Mouse (Mus musculus): ENCODE data around the gene Nisch. TPM values are rescaled to one million over a fixed set of nuclear protein-coding genes. Genes with fewer than 3 reads are reported as not detected.

Nisch gene
- polyA plus RNA-seq, 1 experiment from 2014 or later, result 411 TPM

DNA sequence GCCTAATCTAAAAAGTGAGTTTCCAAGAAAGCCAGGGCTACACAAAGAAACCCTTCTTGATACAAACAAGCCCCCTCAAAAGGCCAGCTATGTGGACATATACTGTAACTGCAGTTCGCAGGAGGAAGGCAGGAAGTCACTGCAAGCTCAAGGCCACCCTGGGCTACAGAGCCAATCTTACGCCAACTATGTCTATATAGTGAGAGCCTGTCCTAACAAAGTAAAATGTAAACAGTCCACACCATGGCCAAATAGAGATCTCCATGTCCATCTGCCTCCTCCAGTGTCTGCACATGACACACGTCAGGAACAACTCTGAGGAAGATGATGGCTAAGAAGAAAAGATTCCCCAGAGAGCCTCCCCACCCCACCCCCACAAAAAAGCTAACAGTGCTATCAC lies 16.7 kb downstream of the Nisch start:
- ATAC-seq (ENCODE audit: insufficient read depth), result no peak
- H3K4me1 ChIP-seq (ENCODE audit: insufficient read depth), result peaks cover 15% of the 10 kb centered on the region
- 48% methylated on average over 3 of the region's 3 CpGs for WGBS
- H3K9ac ChIP-seq, result no peak overlapping the region
- H3K27me3 ChIP-seq (ENCODE audit: insufficient read depth, low read length), result no peaks in the 10 kb centered on the region
- H3K4me2 ChIP-seq, result no peak overlapping the region
- TF ChIP-seq CTCF (IDR thresholded peaks at IDR 0.05; ENCODE audit: low read depth), result 0 out of 2 replicates have a peak, but pooled peaks have one; percentile 2
- peak; percentile 41 for DNase-seq
- no peaks in the 10 kb centered on the region for H3K9me3 ChIP-seq (ENCODE audit: low read depth, low read length)
- peaks cover 97% of the 10 kb centered on the region for H3K36me3 ChIP-seq (ENCODE audit: insufficient read depth)
- H3K4me3 ChIP-seq (ENCODE audit: low read depth, low read length), result no peak overlapping the region
- H3K27ac ChIP-seq (ENCODE audit: low read depth), result no peak overlapping the region

GRCm38 (mm10) chr14:31199599-31199998 lies 17.1 kb downstream of the Nisch start:
- WGBS, result 95% methylated on average over 7 of the region's 7 CpGs
- DNase-seq, result no peak
- H3K27me3 ChIP-seq (ENCODE audit: insufficient read depth, low read length), result no peaks in the 10 kb centered on the region
- no peak for ATAC-seq (ENCODE audit: insufficient read depth)
- peaks cover 11% of the 10 kb centered on the region; the same call in 1 of the 2 replicates for H3K4me1 ChIP-seq (ENCODE audit: insufficient read depth)
- no peaks in the 10 kb centered on the region for H3K9me3 ChIP-seq (ENCODE audit: low read depth, low read length)
- no peak overlapping the region for H3K9ac ChIP-seq
- H3K27ac ChIP-seq (ENCODE audit: low read depth), result no peak overlapping the region
- H3K36me3 ChIP-seq (ENCODE audit: insufficient read depth), result peaks cover 100% of the 10 kb centered on the region
- TF ChIP-seq CTCF (IDR thresholded peaks at IDR 0.05; ENCODE audit: low read depth), result no peak
- no peak overlapping the region for H3K4me3 ChIP-seq (ENCODE audit: low read depth, low read length)
- no peak overlapping the region for H3K4me2 ChIP-seq

- H3K9me3 ChIP-seq (ENCODE audit: low read depth, low read length), result no peaks in the 10 kb centered on the region
- WGBS, result 64% methylated on average over 16 of the region's 16 CpGs
- H3K27me3 ChIP-seq (ENCODE audit: insufficient read depth, low read length), result no peaks in the 10 kb centered on the region
- no peak for TF ChIP-seq CTCF (IDR thresholded peaks at IDR 0.05; ENCODE audit: low read depth)
- H3K36me3 ChIP-seq (ENCODE audit: insufficient read depth), result peaks cover 100% of the 10 kb centered on the region
- H3K4me2 ChIP-seq, result no peak overlapping the region
- peaks cover 8% of the 10 kb centered on the region; the same call in 1 of the 2 replicates for H3K4me1 ChIP-seq (ENCODE audit: insufficient read depth)
- no peak overlapping the region for H3K4me3 ChIP-seq (ENCODE audit: low read depth, low read length)
- DNase-seq (peak; percentile 27), ATAC-seq (ENCODE audit: insufficient read depth) (0 out of 2 replicates have a peak, but pooled peaks have one; percentile 37)
- H3K27ac ChIP-seq (ENCODE audit: low read depth), result no peak overlapping the region
- H3K9ac ChIP-seq, result no peak overlapping the region
These were observed 18.9 kb downstream of the Nisch start for GRCm38 (mm10) chr14:31197547-31198516.

GRCm38 (mm10) chr14:31195968-31196367 lies 20.8 kb downstream of the Nisch start:
- Histone ChIP-seq H3K36me3 (ENCODE audit: insufficient read depth) (peaks cover 100% of the 10 kb centered on the region), H3K27me3 (ENCODE audit: insufficient read depth, low read length) (no peaks in the 10 kb centered on the region), H3K4me1 (ENCODE audit: insufficient read depth) (peaks cover 8% of the 10 kb centered on the region; the same call in 1 of the 2 replicates), H3K9ac (no peak overlapping the region), H3K9me3 (ENCODE audit: low read depth, low read length) (no peaks in the 10 kb centered on the region), H3K4me2 (no peak overlapping the region), H3K4me3 (ENCODE audit: low read depth, low read length) (no peak overlapping the region), H3K27ac (ENCODE audit: low read depth) (no peak overlapping the region)
- DNase-seq (peak; percentile 57), ATAC-seq (ENCODE audit: insufficient read depth) (no peak)
- TF ChIP-seq CTCF (IDR thresholded peaks at IDR 0.05; ENCODE audit: low read depth), result peak; percentile 64

- ATAC-seq (ENCODE audit: insufficient read depth) (no peak), DNase-seq (no peak)
- Histone ChIP-seq H3K27ac (ENCODE audit: low read depth) (peak overlapping the region; percentile 68; the same call in 1 of the 2 replicates), H3K9me3 (ENCODE audit: low read depth, low read length) (no peaks in the 10 kb centered on the region), H3K9ac (no peak overlapping the region; the same call in 1 of the 2 replicates), H3K4me1 (ENCODE audit: insufficient read depth) (peaks cover 8% of the 10 kb centered on the region; the same call in 1 of the 2 replicates), H3K4me2 (no peak overlapping the region), H3K27me3 (ENCODE audit: insufficient read depth, low read length) (no peaks in the 10 kb centered on the region), H3K36me3 (ENCODE audit: insufficient read depth) (peaks cover 100% of the 10 kb centered on the region), H3K4me3 (ENCODE audit: low read depth, low read length) (no peak overlapping the region)
- TF ChIP-seq CTCF (IDR thresholded peaks at IDR 0.05; ENCODE audit: low read depth), result no peak
- WGBS, result 93% methylated on average over 4 of the region's 4 CpGs
These were observed 21.2 kb downstream of the Nisch start for GRCm38 (mm10) chr14:31195521-31195920.

DNA sequence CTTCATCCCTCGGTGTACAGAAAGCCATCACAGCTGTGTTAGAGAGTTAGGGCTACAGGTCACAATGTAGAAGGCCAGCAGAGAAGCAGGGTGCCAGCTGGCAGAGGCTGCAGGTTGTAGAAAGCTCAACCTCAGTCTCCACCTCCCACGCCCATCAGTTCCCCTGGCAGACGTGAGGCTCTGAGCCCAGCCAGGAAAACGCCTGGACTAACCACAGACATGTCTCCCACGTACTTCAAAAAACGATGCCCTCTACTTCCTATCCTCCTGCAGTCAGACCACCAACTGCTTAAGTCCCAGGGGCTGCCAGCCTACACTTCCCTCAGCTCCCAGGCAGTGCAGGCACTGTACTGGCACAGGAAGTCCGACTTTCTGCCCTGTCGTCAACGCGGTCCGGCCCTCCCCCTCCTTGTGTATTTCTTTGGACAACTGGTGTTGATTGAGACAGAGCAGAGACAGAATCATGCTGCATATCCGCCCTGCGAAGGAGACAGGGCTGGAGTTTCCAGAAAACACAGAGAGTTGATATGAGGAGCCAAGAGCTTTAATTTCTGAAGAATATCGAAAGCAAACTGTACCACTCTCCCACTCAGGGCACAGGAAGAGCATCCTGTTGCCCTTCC lies 21.7 kb downstream of the Nisch start:
- TF ChIP-seq CTCF (IDR thresholded peaks at IDR 0.05; ENCODE audit: low read depth), result no peak
- 56% methylated on average over 14 of the region's 14 CpGs for WGBS
- Histone ChIP-seq H3K36me3 (ENCODE audit: insufficient read depth) (peaks cover 100% of the 10 kb centered on the region), H3K9me3 (ENCODE audit: low read depth, low read length) (no peaks in the 10 kb centered on the region), H3K4me1 (ENCODE audit: insufficient read depth) (peaks cover 8% of the 10 kb centered on the region; the same call in 1 of the 2 replicates), H3K9ac (peak overlapping the region; percentile 11; the same call in 1 of the 2 replicates), H3K27ac (ENCODE audit: low read depth) (peak overlapping the region; percentile 68), H3K4me3 (ENCODE audit: low read depth, low read length) (no peak overlapping the region), H3K27me3 (ENCODE audit: insufficient read depth, low read length) (no peaks in the 10 kb centered on the region), H3K4me2 (no peak overlapping the region)
- ATAC-seq (ENCODE audit: insufficient read depth) (peak; percentile 52; the same call in 1 of the 2 replicates), DNase-seq (peak; percentile 60)

- no peak for DNase-seq
- WGBS, result 74% methylated on average over 2 of the region's 2 CpGs
- Histone ChIP-seq H3K4me2 (no peak overlapping the region), H3K36me3 (ENCODE audit: insufficient read depth) (peaks cover 100% of the 10 kb centered on the region), H3K27me3 (ENCODE audit: insufficient read depth, low read length) (no peaks in the 10 kb centered on the region), H3K9ac (no peak overlapping the region), H3K4me3 (ENCODE audit: low read depth, low read length) (no peak overlapping the region), H3K27ac (ENCODE audit: low read depth) (no peak overlapping the region), H3K4me1 (ENCODE audit: insufficient read depth) (peaks cover 8% of the 10 kb centered on the region; the same call in 1 of the 2 replicates), H3K9me3 (ENCODE audit: low read depth, low read length) (no peaks in the 10 kb centered on the region)
- no peak for ATAC-seq (ENCODE audit: insufficient read depth)
- no peak for TF ChIP-seq CTCF (IDR thresholded peaks at IDR 0.05; ENCODE audit: low read depth)
These were observed 22.3 kb downstream of the Nisch start for GRCm38 (mm10) chr14:31194441-31194840.

Data from lung, embryonic 14.5 days (tissue).